Mouse (Mus musculus) MN1 (cell line): ENCODE measurements around the gene Gys1.
A peak's percentile ranks its signal among the peaks of the same experiment; 100 is the strongest.
"Not testable (repeated sequence)": the region's sequence is repeated elsewhere in the genome, so short reads cannot be mapped to it uniquely, and the experiment has no call there.

ENCODE experiments used
- DNase-seq: peaks from one replicate; pipeline ENCODE4 v3.0.0-alpha.2; 2016; ENCODE audit warnings: low spot score

Gene Gys1

GRCm38 (mm10) chr7:45457204-45458060 is 22.8 kb downstream of the Gys1 start:
- DNase-seq, result peak; percentile 55

- DNase-seq, result peak; percentile 74
Observed at GRCm38 (mm10) chr7:45458748-45459563, 24.3 kb downstream of the Gys1 start.

- peak; percentile 97 for DNase-seq
Observed at GRCm38 (mm10) chr7:45459564-45460140, 25.0 kb downstream of the Gys1 start, which contains the start of gene Ftl1. Gene Ftl1 (minus strand): TSS chr7:45459884.

- peak; percentile 23 for DNase-seq
Observed at GRCm38 (mm10) chr7:45460377-45460776, 25.7 kb downstream of the Gys1 start.

- peak; percentile 78 for DNase-seq
Observed at GRCm38 (mm10) chr7:45460860-45461314, 26.2 kb downstream of the Gys1 start.

- DNase-seq, result peak; percentile 69
Observed at GRCm38 (mm10) chr7:45461326-45461725, 26.7 kb downstream of the Gys1 start.

GRCm38 (mm10) chr7:45461781-45462180 is 27.1 kb downstream of the Gys1 start:
- no peak for DNase-seq

- no peak for DNase-seq
Observed at GRCm38 (mm10) chr7:45462325-45462724, 27.7 kb downstream of the Gys1 start.

GRCm38 (mm10) chr7:45462868-45463267 is 28.2 kb downstream of the Gys1 start:
- DNase-seq, result not testable (repeated sequence)

- DNase-seq, result no peak
Observed at GRCm38 (mm10) chr7:45463987-45464778, 29.5 kb downstream of the Gys1 start.

GRCm38 (mm10) chr7:45465112-45465511 is 30.5 kb downstream of the Gys1 start:
- DNase-seq, result no peak

GRCm38 (mm10) chr7:45465549-45465948 is 30.9 kb downstream of the Gys1 start:
- DNase-seq, result peak; percentile 54

- DNase-seq, result peak; percentile 96
Observed at GRCm38 (mm10) chr7:45466283-45467089, 31.8 kb downstream of the Gys1 start, which contains the start of gene Bax. Gene Bax (minus strand): TSS chr7:45466898.

GRCm38 (mm10) chr7:45467090-45467670 is 32.5 kb downstream of the Gys1 start:
- DNase-seq, result no peak

- peak; percentile 74 for DNase-seq
Observed at GRCm38 (mm10) chr7:45470869-45471268, 36.2 kb downstream of the Gys1 start.

- DNase-seq, result peak; percentile 79
Observed at GRCm38 (mm10) chr7:45475291-45475969, 40.8 kb downstream of the Gys1 start.

- no peak for DNase-seq
Observed at GRCm38 (mm10) chr7:45476453-45476852, 41.8 kb downstream of the Gys1 start.

- DNase-seq, result peak; percentile 80
Observed at GRCm38 (mm10) chr7:45477003-45477402, 42.4 kb downstream of the Gys1 start.

GRCm38 (mm10) chr7:45478774-45479173 is 44.1 kb downstream of the Gys1 start:
- no peak for DNase-seq

GRCm38 (mm10) chr7:45480310-45480709 is 45.7 kb downstream of the Gys1 start:
- not testable (repeated sequence) for DNase-seq
